Mouse (Mus musculus) embryo, embryonic 11.5 days (tissue): ENCODE measurements around the gene Ugt2b35.
"Not testable (repeated sequence)": the region's sequence is repeated elsewhere in the genome, so short reads cannot be mapped to it uniquely, and the experiment has no call there.

Experiments used
- DNase-seq: peaks from one replicate; pipeline ENCODE4 v3.0.0-alpha.2; 2012; ENCODE audit warnings: low read depth, low spot score

The Ugt2b35 gene

DNA sequence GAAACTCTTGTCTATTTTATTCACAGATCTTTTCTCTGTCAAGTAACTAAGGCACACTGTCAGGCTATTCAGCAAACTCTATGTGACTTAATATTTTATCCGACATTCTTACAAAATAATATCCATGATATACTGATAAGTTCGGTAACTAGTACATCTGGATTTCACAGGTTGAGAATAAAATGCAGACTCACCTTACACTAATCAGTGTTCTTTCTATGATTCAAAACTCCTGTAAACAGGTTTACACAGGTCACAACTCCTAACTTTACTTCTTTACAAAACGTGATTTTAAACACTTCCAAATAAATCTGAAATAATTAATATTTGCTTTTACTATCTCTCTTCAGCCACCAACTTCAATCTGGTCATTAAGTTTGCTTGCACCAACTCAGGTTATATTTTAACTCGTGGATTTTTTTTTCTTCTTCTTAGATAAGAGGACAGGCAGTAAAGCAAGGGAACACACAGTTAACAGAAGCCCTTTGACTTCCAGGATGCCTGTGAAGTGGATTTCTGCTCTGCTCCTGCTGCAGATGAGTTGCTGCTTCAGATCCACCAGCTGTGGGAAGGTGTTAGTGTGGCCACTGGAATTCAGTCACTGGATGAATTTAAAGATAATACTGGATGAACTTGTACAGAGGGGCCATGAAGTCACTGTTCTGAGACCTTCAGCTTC is at the start of gene Ugt2b35:
TSS of gene Ugt2b35 (plus strand) at position 466 of the 679 bp plus-strand sequence.
- DNase-seq: no peak

GRCm38 (mm10) chr5:86960504-86960903 is 40.2 kb upstream of the Ugt2b35 start:
- DNase-seq: no peak

GRCm38 (mm10) chr5:86961587-86962358 is 38.9 kb upstream of the Ugt2b35 start:
- no peak for DNase-seq

GRCm38 (mm10) chr5:86962849-86963248 is 37.8 kb upstream of the Ugt2b35 start:
- DNase-seq: not testable (repeated sequence)

- not testable (repeated sequence) for DNase-seq
Observed at GRCm38 (mm10) chr5:86967271-86967670, 33.4 kb upstream of the Ugt2b35 start.

DNA sequence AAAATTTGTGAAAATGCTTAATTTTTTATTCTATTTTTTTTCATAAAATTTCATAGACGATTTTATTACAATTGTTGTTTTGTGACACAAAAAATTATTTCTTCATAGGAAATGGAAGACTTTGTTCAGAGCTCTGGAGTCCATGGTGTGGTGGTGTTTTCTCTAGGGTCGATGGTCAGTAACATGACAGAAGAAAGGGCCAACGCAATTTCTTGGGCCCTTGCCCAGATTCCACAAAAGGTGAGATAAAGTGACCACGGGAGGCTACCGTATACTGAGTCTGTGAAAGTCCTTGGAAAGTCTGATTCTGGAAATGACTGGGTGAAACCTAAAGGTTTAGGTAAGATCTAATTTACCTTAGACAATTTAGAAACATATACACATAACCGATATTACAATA is 4.1 kb downstream of the Ugt2b35 start:
- no peak for DNase-seq

DNA sequence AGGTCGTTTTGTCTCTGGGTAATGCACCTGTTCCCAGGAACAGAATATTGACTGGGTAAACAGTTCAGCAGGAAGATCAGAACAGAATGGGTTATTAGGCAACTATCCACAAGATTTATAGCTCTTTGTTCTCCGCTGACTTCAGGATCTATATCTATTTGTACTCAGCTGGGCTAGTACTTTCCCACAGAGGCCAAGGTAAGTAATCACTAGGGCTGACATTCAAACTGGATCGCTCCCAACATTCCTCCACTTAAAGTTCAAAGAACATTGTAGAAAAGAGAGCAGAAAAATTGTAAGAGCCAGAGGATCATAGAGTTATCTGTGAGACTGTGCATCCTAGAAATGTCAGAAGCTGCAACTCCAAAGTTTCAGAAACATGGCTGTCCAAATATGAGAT is 14.8 kb downstream of the Ugt2b35 start:
- no peak for DNase-seq

DNA sequence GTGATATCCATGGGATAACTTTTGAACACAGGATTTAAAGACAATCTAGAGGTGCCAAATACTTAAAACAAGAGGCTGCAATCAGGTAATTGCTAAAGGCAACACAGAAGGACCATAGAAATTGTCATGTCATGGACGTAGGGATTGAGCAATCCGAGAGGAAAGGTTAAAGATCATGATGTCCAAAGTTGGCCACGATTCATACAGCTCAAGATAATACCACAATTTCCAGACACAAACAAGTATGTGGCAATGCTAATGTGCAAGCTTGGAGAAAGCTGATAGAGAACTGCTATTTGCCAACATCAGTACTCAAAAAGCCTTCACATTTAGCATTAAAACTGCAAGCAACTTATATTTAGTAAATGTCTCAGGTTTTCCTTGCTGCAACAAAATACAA is 26.7 kb downstream of the Ugt2b35 start:
- no peak for DNase-seq

DNA sequence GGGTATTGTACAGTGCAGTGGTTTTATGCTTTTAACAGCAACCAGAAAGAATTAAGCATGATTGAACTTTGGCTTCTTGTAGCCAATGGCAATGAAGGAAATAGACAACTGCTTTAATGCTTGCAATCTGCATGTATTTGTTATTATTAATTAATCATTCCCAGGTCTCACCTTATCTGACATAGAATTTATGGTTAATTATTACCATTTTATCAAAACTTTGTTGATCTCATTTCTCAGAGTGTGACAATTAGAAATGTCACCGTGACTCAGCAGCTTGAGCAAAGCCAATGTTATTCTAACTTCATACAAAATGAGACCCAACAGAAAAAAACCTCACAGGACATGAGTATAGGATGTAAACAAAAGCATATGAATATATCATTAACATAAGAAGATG is 30.0 kb downstream of the Ugt2b35 start:
- no peak for DNase-seq
